Mouse (Mus musculus): Measurements from ENCODE around the gene Smtn.

Gene Smtn

GRCm38 (mm10) chr11:3540451-3541085 is at the start of gene Smtn:
Gene Smtn, minus strand, starts transcription at chr11:3540612.
- DNase-seq = no peak

GRCm38 (mm10) chr11:3588036-3588672 is 47.7 kb upstream of the Smtn start:
- no peak for DNase-seq

- DNase-seq = peak in 1 of 2 experiments; percentile 3
Measured at GRCm38 (mm10) chr11:3587350-3587749, 46.9 kb upstream of the Smtn start.

- no peak for DNase-seq
Measured at GRCm38 (mm10) chr11:3585983-3586618, 45.7 kb upstream of the Smtn start.

- no peak for DNase-seq
Measured at GRCm38 (mm10) chr11:3583127-3583526, 42.7 kb upstream of the Smtn start.

- no peak for DNase-seq
Measured at GRCm38 (mm10) chr11:3581908-3582307, 41.5 kb upstream of the Smtn start.

- no peak for DNase-seq
Measured at GRCm38 (mm10) chr11:3580306-3581084, 40.1 kb upstream of the Smtn start.

- no peak for DNase-seq
Measured at GRCm38 (mm10) chr11:3578050-3578725, 37.8 kb upstream of the Smtn start.

GRCm38 (mm10) chr11:3575238-3575637 is 34.8 kb upstream of the Smtn start:
- no peak for DNase-seq

- no peak for DNase-seq
Measured at GRCm38 (mm10) chr11:3573092-3573491, 32.7 kb upstream of the Smtn start.

- no peak for DNase-seq
Measured at GRCm38 (mm10) chr11:3572181-3572580, 31.8 kb upstream of the Smtn start.

- no peak for DNase-seq
Measured at GRCm38 (mm10) chr11:3570321-3570720, 29.9 kb upstream of the Smtn start.

- no peak for DNase-seq
Measured at GRCm38 (mm10) chr11:3567896-3568295, 27.5 kb upstream of the Smtn start.

- no peak for DNase-seq
Measured at GRCm38 (mm10) chr11:3566018-3566417, 25.6 kb upstream of the Smtn start.

- DNase-seq = no peak
Measured at GRCm38 (mm10) chr11:3564451-3564850, 24.0 kb upstream of the Smtn start.

GRCm38 (mm10) chr11:3563853-3564252 is 23.4 kb upstream of the Smtn start:
- no peak for DNase-seq

- DNase-seq = no peak
Measured at GRCm38 (mm10) chr11:3560202-3560601, 19.8 kb upstream of the Smtn start.

- DNase-seq = no peak
Measured at GRCm38 (mm10) chr11:3557852-3558251, 17.4 kb upstream of the Smtn start.

- DNase-seq = no peak
Measured at GRCm38 (mm10) chr11:3554976-3555375, 14.6 kb upstream of the Smtn start.

- no peak for DNase-seq
Measured at GRCm38 (mm10) chr11:3549791-3550190, 9.4 kb upstream of the Smtn start.

GRCm38 (mm10) chr11:3548564-3549295 is 8.3 kb upstream of the Smtn start:
- DNase-seq = no peak

GRCm38 (mm10) chr11:3547969-3548368 is 7.6 kb upstream of the Smtn start:
- DNase-seq = no peak
